Mouse (Mus musculus): Measurements from ENCODE around the gene Gm20696. TPM values are rescaled to one million over a fixed set of nuclear protein-coding genes. Genes with fewer than 3 reads are reported as not detected.

Gm20696 gene
- polyA plus RNA-seq, 1 experiment from 2014 or later = 3.0 TPM

GRCm38 (mm10) chr6:99408880-99409279 is 257.7 kb downstream of the Gm20696 start:
- WGBS = 92% methylated on average over 4 of the region's 4 CpGs
- ATAC-seq (ENCODE audit: low read depth) = no peak
- Histone ChIP-seq H3K27me3 (ENCODE audit: control insufficient read depth, insufficient read depth, low read length) (no peaks in the 10 kb centered on the region), H3K4me2 (ENCODE audit: low read depth, low read length) (no peak overlapping the region), H3K4me1 (ENCODE audit: control insufficient read depth, insufficient read depth, low read length) (no peaks in the 10 kb centered on the region), H3K36me3 (ENCODE audit: control insufficient read depth, insufficient read depth, low read length) (no peaks in the 10 kb centered on the region), H3K9ac (replicated peaks; ENCODE audit: low read depth, low read length) (no peak overlapping the region), H3K27ac (ENCODE audit: low read depth, low read length) (no peak overlapping the region), H3K9me3 (ENCODE audit: control insufficient read depth, low read length) (no peaks in the 10 kb centered on the region), H3K4me3 (ENCODE audit: low read depth, low read length) (no peak overlapping the region)

DNA sequence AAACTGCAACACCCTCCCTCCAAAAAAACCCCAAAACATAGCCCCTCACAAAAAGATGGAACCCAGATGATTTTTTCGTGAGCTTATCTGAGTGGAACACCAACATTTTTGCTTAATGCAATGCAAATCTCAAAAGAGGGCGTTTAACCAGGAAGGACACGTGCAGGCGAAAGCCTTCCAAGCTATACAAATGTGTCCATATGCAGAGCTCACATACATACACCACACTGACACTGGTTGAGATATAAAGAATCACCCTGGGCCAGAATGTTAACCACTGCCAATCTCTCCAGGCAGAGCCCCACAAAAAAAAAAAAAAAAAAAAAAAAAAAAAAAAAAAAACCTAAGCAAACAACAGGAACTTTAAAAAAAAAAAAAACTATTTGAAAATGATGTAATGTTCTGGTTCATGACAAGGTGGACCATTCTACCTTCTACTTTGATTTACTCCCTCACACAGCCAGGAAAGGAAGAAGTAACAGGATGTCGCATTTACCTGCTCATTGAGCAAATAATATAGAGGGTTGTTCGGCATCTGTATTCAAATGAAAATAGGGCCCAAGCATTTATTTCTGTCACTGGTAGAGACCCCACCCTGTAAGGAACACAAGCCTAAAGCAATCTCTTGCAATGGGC is 262.7 kb downstream of the Gm20696 start:
- WGBS = 87% methylated on average over 6 of the region's 6 CpGs
- H3K4me3 ChIP-seq (ENCODE audit: low read depth, low read length) = no peak overlapping the region

GRCm38 (mm10) chr6:99402941-99403340 is 263.7 kb downstream of the Gm20696 start:
- H3K27ac ChIP-seq (ENCODE audit: low read depth, low read length) = no peak overlapping the region
- 65% methylated on average over 9 of the region's 9 CpGs for WGBS
- no peaks in the 10 kb centered on the region for H3K27me3 ChIP-seq (ENCODE audit: control insufficient read depth, insufficient read depth, low read length)
- no peaks in the 10 kb centered on the region for H3K9me3 ChIP-seq (ENCODE audit: control insufficient read depth, low read length)
- no peak overlapping the region for H3K9ac ChIP-seq (replicated peaks; ENCODE audit: low read depth, low read length)
- H3K4me2 ChIP-seq (ENCODE audit: low read depth, low read length) = no peak overlapping the region
- H3K4me3 ChIP-seq (ENCODE audit: low read depth, low read length) = no peak overlapping the region
- no peak for ATAC-seq (ENCODE audit: low read depth)
- H3K4me1 ChIP-seq (ENCODE audit: control insufficient read depth, insufficient read depth, low read length) = no peaks in the 10 kb centered on the region
- no peaks in the 10 kb centered on the region for H3K36me3 ChIP-seq (ENCODE audit: control insufficient read depth, insufficient read depth, low read length)

More for the DNA sequence above, 262.7 kb downstream of the Gm20696 start:
- no peak overlapping the region for H3K27ac ChIP-seq (ENCODE audit: low read depth, low read length)
- no peaks in the 10 kb centered on the region for H3K4me1 ChIP-seq (ENCODE audit: control insufficient read depth, insufficient read depth, low read length)
- H3K27me3 ChIP-seq (ENCODE audit: control insufficient read depth, insufficient read depth, low read length) = no peaks in the 10 kb centered on the region
- no peak for ATAC-seq (ENCODE audit: low read depth)
- no peak overlapping the region for H3K9ac ChIP-seq (replicated peaks; ENCODE audit: low read depth, low read length)
- no peak overlapping the region for H3K4me2 ChIP-seq (ENCODE audit: low read depth, low read length)
- H3K9me3 ChIP-seq (ENCODE audit: control insufficient read depth, low read length) = no peaks in the 10 kb centered on the region
- no peaks in the 10 kb centered on the region for H3K36me3 ChIP-seq (ENCODE audit: control insufficient read depth, insufficient read depth, low read length)

GRCm38 (mm10) chr6:99402370-99402769 is 264.2 kb downstream of the Gm20696 start:
- Histone ChIP-seq H3K4me3 (ENCODE audit: low read depth, low read length) (no peak overlapping the region), H3K4me1 (ENCODE audit: control insufficient read depth, insufficient read depth, low read length) (no peaks in the 10 kb centered on the region), H3K9me3 (ENCODE audit: control insufficient read depth, low read length) (no peaks in the 10 kb centered on the region), H3K9ac (replicated peaks; ENCODE audit: low read depth, low read length) (no peak overlapping the region), H3K27ac (ENCODE audit: low read depth, low read length) (no peak overlapping the region), H3K36me3 (ENCODE audit: control insufficient read depth, insufficient read depth, low read length) (no peaks in the 10 kb centered on the region), H3K27me3 (ENCODE audit: control insufficient read depth, insufficient read depth, low read length) (no peaks in the 10 kb centered on the region), H3K4me2 (ENCODE audit: low read depth, low read length) (no peak overlapping the region)
- WGBS = 84% methylated on average over 3 of the region's 3 CpGs
- no peak for ATAC-seq (ENCODE audit: low read depth)

GRCm38 (mm10) chr6:99401801-99402200 is 264.8 kb downstream of the Gm20696 start:
- H3K36me3 ChIP-seq (ENCODE audit: control insufficient read depth, insufficient read depth, low read length) = no peaks in the 10 kb centered on the region
- H3K9me3 ChIP-seq (ENCODE audit: control insufficient read depth, low read length) = no peaks in the 10 kb centered on the region
- no peak for ATAC-seq (ENCODE audit: low read depth)
- H3K4me3 ChIP-seq (ENCODE audit: low read depth, low read length) = no peak overlapping the region
- 82% methylated on average over 6 of the region's 6 CpGs for WGBS
- no peaks in the 10 kb centered on the region for H3K4me1 ChIP-seq (ENCODE audit: control insufficient read depth, insufficient read depth, low read length)
- no peak overlapping the region for H3K9ac ChIP-seq (replicated peaks; ENCODE audit: low read depth, low read length)
- H3K27ac ChIP-seq (ENCODE audit: low read depth, low read length) = no peak overlapping the region
- no peaks in the 10 kb centered on the region for H3K27me3 ChIP-seq (ENCODE audit: control insufficient read depth, insufficient read depth, low read length)
- no peak overlapping the region for H3K4me2 ChIP-seq (ENCODE audit: low read depth, low read length)

DNA sequence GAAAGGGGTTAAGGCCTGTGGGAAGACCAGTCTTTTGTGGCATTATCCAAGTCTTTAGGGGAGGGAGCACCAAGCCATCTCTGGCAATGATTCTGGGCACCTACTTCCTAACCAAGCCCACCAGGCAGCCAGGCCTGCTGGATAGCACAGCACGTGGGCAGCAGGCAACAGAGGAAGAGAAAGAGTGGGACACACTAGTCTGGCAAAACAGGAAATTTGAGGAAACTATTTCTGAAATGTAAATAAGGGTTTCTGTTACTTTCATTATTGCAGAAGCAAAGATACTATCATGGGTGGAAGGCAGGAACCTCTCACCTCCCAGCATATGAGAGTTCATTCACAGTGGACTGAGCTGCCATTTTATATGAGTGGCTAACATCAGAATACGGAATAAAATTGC is 265.4 kb downstream of the Gm20696 start:
- Histone ChIP-seq H3K9ac (replicated peaks; ENCODE audit: low read depth, low read length) (no peak overlapping the region), H3K4me1 (ENCODE audit: control insufficient read depth, insufficient read depth, low read length) (no peaks in the 10 kb centered on the region)
- WGBS = 21% methylated on average over 2 of the region's 2 CpGs

DNA sequence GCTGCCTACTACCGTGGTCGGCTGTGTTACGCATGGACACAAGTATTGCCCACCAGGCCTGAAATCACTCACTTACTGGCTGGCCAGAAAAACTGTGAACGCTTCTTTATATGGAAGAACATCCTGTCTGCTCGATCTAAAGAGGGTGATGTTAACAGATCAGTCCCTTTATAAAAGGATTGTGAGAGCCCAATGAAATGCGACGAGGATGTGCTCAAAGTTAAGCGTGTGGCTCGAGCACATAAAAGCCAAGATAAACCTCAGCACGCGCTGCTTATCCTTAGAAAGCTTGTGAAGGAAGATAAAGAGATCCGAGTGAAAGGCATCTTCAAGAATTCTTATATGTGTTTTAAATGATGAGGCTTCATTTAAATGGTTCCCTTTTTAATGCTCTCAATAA is 270.9 kb downstream of the Gm20696 start:
- Histone ChIP-seq H3K4me2 (ENCODE audit: low read depth, low read length) (no peak overlapping the region), H3K27me3 (ENCODE audit: control insufficient read depth, insufficient read depth, low read length) (no peaks in the 10 kb centered on the region), H3K9ac (replicated peaks; ENCODE audit: low read depth, low read length) (no peak overlapping the region), H3K4me3 (ENCODE audit: low read depth, low read length) (no peak overlapping the region), H3K4me1 (ENCODE audit: control insufficient read depth, insufficient read depth, low read length) (no peaks in the 10 kb centered on the region), H3K9me3 (ENCODE audit: control insufficient read depth, low read length) (no peaks in the 10 kb centered on the region), H3K27ac (ENCODE audit: low read depth, low read length) (no peak overlapping the region), H3K36me3 (ENCODE audit: control insufficient read depth, insufficient read depth, low read length) (no peaks in the 10 kb centered on the region)
- 53% methylated on average over 12 of the region's 12 CpGs for WGBS
- no peak for ATAC-seq (ENCODE audit: low read depth)

More for the DNA sequence above, 265.4 kb downstream of the Gm20696 start:
- Histone ChIP-seq H3K4me3 (ENCODE audit: low read depth, low read length) (no peak overlapping the region), H3K4me2 (ENCODE audit: low read depth, low read length) (no peak overlapping the region), H3K27ac (ENCODE audit: low read depth, low read length) (no peak overlapping the region), H3K9me3 (ENCODE audit: control insufficient read depth, low read length) (no peaks in the 10 kb centered on the region), H3K36me3 (ENCODE audit: control insufficient read depth, insufficient read depth, low read length) (no peaks in the 10 kb centered on the region), H3K27me3 (ENCODE audit: control insufficient read depth, insufficient read depth, low read length) (no peaks in the 10 kb centered on the region)
- no peak for ATAC-seq (ENCODE audit: low read depth)

- H3K9ac ChIP-seq (replicated peaks; ENCODE audit: low read depth, low read length) = no peak overlapping the region
- WGBS = 74% methylated on average over 5 of the region's 5 CpGs
Measured at GRCm38 (mm10) chr6:99394801-99395200, 271.8 kb downstream of the Gm20696 start.

GRCm38 (mm10) chr6:99392484-99392883 is 274.1 kb downstream of the Gm20696 start:
- Histone ChIP-seq H3K4me2 (ENCODE audit: low read depth, low read length) (no peak overlapping the region), H3K27ac (ENCODE audit: low read depth, low read length) (no peak overlapping the region), H3K36me3 (ENCODE audit: control insufficient read depth, insufficient read depth, low read length) (no peaks in the 10 kb centered on the region), H3K9me3 (ENCODE audit: control insufficient read depth, low read length) (no peaks in the 10 kb centered on the region), H3K4me3 (ENCODE audit: low read depth, low read length) (no peak overlapping the region), H3K27me3 (ENCODE audit: control insufficient read depth, insufficient read depth, low read length) (no peaks in the 10 kb centered on the region), H3K4me1 (ENCODE audit: control insufficient read depth, insufficient read depth, low read length) (no peaks in the 10 kb centered on the region), H3K9ac (replicated peaks; ENCODE audit: low read depth, low read length) (no peak overlapping the region)
- 95% methylated on average over 6 of the region's 6 CpGs for WGBS
- ATAC-seq (ENCODE audit: low read depth) = no peak

More at GRCm38 (mm10) chr6:99394801-99395200, 271.8 kb downstream of the Gm20696 start:
- no peaks in the 10 kb centered on the region for H3K9me3 ChIP-seq (ENCODE audit: control insufficient read depth, low read length)
- no peak for ATAC-seq (ENCODE audit: low read depth)
- no peaks in the 10 kb centered on the region for H3K27me3 ChIP-seq (ENCODE audit: control insufficient read depth, insufficient read depth, low read length)
- no peak overlapping the region for H3K27ac ChIP-seq (ENCODE audit: low read depth, low read length)
- H3K4me3 ChIP-seq (ENCODE audit: low read depth, low read length) = no peak overlapping the region
- H3K36me3 ChIP-seq (ENCODE audit: control insufficient read depth, insufficient read depth, low read length) = no peaks in the 10 kb centered on the region
- H3K4me1 ChIP-seq (ENCODE audit: control insufficient read depth, insufficient read depth, low read length) = no peaks in the 10 kb centered on the region
- no peak overlapping the region for H3K4me2 ChIP-seq (ENCODE audit: low read depth, low read length)
